Mouse (Mus musculus) C2C12 (cell line): ENCODE results near the gene Nfib.

Experiments used
- CTCF ChIP-seq: IDR thresholded peaks from one replicate; pipeline ENCODE4 v1.5.1; 2011; ENCODE audit not compliant: control insufficient read depth, insufficient read depth, insufficient read length
- FOSL1 ChIP-seq: IDR thresholded peaks from one replicate; pipeline ENCODE4 v1.8.0; 2011; ENCODE audit warnings: mild to moderate bottlenecking, low read length; ENCODE audit not compliant: poor library complexity, insufficient read depth, severe bottlenecking
- MAX ChIP-seq: IDR thresholded peaks from one replicate; pipeline ENCODE4 v1.6.1; 2011; ENCODE audit warnings: mild to moderate bottlenecking, control low read depth
- USF1 ChIP-seq: IDR thresholded peaks from one replicate; pipeline ENCODE4 v1.6.1; 2011; ENCODE audit warnings: low read depth, mild to moderate bottlenecking, control low read depth, moderate library complexity

DNA sequence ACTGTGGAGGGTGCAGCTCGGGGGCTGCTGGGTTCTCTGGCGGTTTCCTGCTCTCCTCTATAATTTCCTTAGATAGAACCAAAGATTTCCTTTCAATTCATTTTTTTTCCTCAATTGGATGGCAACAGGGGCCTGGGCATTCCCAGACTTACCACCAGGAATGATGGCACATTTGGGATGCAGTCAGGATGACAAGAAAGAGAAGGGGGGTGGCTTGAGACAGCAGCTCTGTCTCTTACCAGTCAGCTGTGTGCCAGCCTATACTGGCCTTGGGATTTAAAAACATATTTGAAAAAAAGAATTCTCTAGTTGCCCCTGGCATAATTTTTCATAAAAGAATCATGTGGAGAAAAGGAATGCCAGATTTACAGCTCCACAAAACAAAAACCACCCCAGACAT, 408.0 kb downstream of the Nfib start:
- no peak for TF ChIP-seq CTCF
- no peak for TF ChIP-seq USF1
- no peak for TF ChIP-seq FOSL1
- TF ChIP-seq MAX = no peak
